Mouse (Mus musculus) E14TG2a.4 (cell line): ENCODE data around the gene Arhgef10l.

Experiments used
- H3K27me3 ChIP-seq: 2 replicates; pipeline ENCODE4 v1.6.1; 2014; ENCODE audit warnings: low read length, control low read depth; ENCODE audit not compliant: insufficient read depth
- H3K36me3 ChIP-seq: 2 replicates; pipeline ENCODE4 v1.6.1; 2014; ENCODE audit warnings: low read length, control low read depth; ENCODE audit not compliant: insufficient read depth
- H3K4me1 ChIP-seq: replicated peaks from 2 replicates; pipeline ENCODE4 v1.6.1; 2014; ENCODE audit warnings: low read depth, low read length, control low read depth
- H3K4me3 ChIP-seq: replicated peaks from 2 replicates; pipeline ENCODE4 v1.5.1; 2014; ENCODE audit warnings: mild to moderate bottlenecking, low read length
- H3K9me3 ChIP-seq: 2 replicates; pipeline ENCODE4 v1.6.1; 2014; ENCODE audit warnings: low read length, control low read depth
- CTCF ChIP-seq: conservative IDR thresholded peaks from 2 replicates; pipeline ENCODE4 v1.5.1; 2014; ENCODE audit warnings: low read length
- NANOG ChIP-seq: IDR thresholded peaks from 2 replicates; pipeline ENCODE4 v1.6.1; 2014; ENCODE audit warnings: borderline replicate concordance, low read length, mixed read lengths
- POU5F1 ChIP-seq: IDR thresholded peaks from 2 replicates; pipeline ENCODE4 v1.6.1; 2014; ENCODE audit warnings: low read length, borderline replicate concordance

The Arhgef10l gene

GRCm38 (mm10) chr4:140695675-140696585 is 30.1 kb upstream of the Arhgef10l start:
- Histone ChIP-seq H3K36me3 (no peaks in the 10 kb centered on the region), H3K9me3 (no peaks in the 10 kb centered on the region), H3K4me3 (0 out of 2 replicates have a peak overlapping the region, but pooled peaks have one; percentile 13), H3K4me1 (peaks cover 65% of the 10 kb centered on the region), H3K27me3 (no peaks in the 10 kb centered on the region)
- no peak for TF ChIP-seq NANOG
- no peak for TF ChIP-seq POU5F1
- no peak for TF ChIP-seq CTCF

GRCm38 (mm10) chr4:140695146-140695545 is 29.3 kb upstream of the Arhgef10l start:
- no peaks in the 10 kb centered on the region for H3K36me3 ChIP-seq
- H3K9me3 ChIP-seq = no peaks in the 10 kb centered on the region
- TF ChIP-seq POU5F1 (no peak), NANOG (no peak), CTCF (no peak)
- H3K4me1 ChIP-seq = peaks cover 65% of the 10 kb centered on the region
- H3K4me3 ChIP-seq = peak overlapping the region; percentile 13; the same call in 1 of the 2 replicates
- H3K27me3 ChIP-seq = no peaks in the 10 kb centered on the region

- no peaks in the 10 kb centered on the region for H3K9me3 ChIP-seq
- H3K36me3 ChIP-seq = no peaks in the 10 kb centered on the region
- TF ChIP-seq NANOG = no peak
- no peak for TF ChIP-seq POU5F1
- peaks cover 65% of the 10 kb centered on the region for H3K4me1 ChIP-seq
- H3K4me3 ChIP-seq = no peak overlapping the region
- no peaks in the 10 kb centered on the region for H3K27me3 ChIP-seq
Observed at GRCm38 (mm10) chr4:140694551-140695060, 28.8 kb upstream of the Arhgef10l start.

GRCm38 (mm10) chr4:140693513-140693912 is 27.7 kb upstream of the Arhgef10l start:
- Histone ChIP-seq H3K27me3 (no peaks in the 10 kb centered on the region), H3K4me3 (no peak overlapping the region), H3K4me1 (peaks cover 60% of the 10 kb centered on the region), H3K36me3 (no peaks in the 10 kb centered on the region), H3K9me3 (no peaks in the 10 kb centered on the region)
- no peak for TF ChIP-seq CTCF
- no peak for TF ChIP-seq POU5F1
- no peak for TF ChIP-seq NANOG

- no peaks in the 10 kb centered on the region for H3K9me3 ChIP-seq
- peaks cover 56% of the 10 kb centered on the region for H3K4me1 ChIP-seq
- H3K27me3 ChIP-seq = no peaks in the 10 kb centered on the region
- TF ChIP-seq NANOG (no peak), CTCF (no peak), POU5F1 (no peak)
- no peaks in the 10 kb centered on the region for H3K36me3 ChIP-seq
- H3K4me3 ChIP-seq = peak overlapping the region; percentile 67; the same call in 1 of the 2 replicates
Observed at GRCm38 (mm10) chr4:140691481-140691880, 25.7 kb upstream of the Arhgef10l start.

GRCm38 (mm10) chr4:140689873-140690655 is 24.3 kb upstream of the Arhgef10l start:
- Histone ChIP-seq H3K27me3 (no peaks in the 10 kb centered on the region), H3K9me3 (no peaks in the 10 kb centered on the region), H3K4me1 (peaks cover 58% of the 10 kb centered on the region), H3K36me3 (no peaks in the 10 kb centered on the region), H3K4me3 (peak overlapping the region; percentile 67)
- TF ChIP-seq NANOG (no peak), POU5F1 (no peak), CTCF (no peak)

GRCm38 (mm10) chr4:140688826-140689425 is 23.1 kb upstream of the Arhgef10l start:
- no peaks in the 10 kb centered on the region for H3K27me3 ChIP-seq
- TF ChIP-seq CTCF = no peak
- TF ChIP-seq POU5F1 = no peak
- TF ChIP-seq NANOG = no peak
- H3K4me3 ChIP-seq = no peak overlapping the region
- H3K9me3 ChIP-seq = no peaks in the 10 kb centered on the region
- H3K36me3 ChIP-seq = no peaks in the 10 kb centered on the region
- H3K4me1 ChIP-seq = peaks cover 60% of the 10 kb centered on the region
